ENCODE assay signal across 8 mouse cellular contexts in the genomic region with DNA sequence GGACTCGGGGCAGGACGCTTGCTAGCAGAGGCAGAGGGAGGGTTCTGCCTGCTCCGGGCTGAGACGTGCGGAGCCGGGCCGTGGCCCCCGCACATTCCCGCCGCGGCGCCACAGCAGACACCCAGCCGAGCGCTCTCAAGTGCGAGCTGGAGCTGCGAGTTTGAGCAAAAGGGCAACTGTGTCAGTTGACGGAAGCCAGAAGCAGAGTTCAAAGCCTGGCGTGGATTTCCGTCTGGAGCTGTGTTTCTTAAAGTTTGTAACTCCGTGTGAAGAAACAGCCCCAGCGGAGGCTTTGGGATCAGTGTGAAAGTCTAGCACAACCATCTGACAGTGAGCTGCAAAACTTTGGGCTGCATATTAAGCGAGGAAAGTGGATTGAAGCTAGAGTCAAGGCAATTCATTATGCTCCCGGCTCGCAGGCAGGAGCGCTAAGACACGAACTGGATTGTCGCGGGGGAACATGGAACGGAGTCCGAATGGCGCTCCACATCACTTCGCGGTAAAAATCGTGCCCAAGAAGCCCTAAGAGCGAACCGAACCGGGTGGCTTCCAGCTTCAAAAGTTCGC. TPM values are rescaled to one million over a fixed set of nuclear protein-coding genes. Genes with fewer than 3 reads are reported as not detected.
DNase-seq lines count a peak whose midpoint lies in the region; ATAC-seq and TF ChIP-seq lines count a peak whose summit lies in the region.

No protein-coding gene starts in this region.

- H3K27ac ChIP-seq in heart, embryonic 10.5 days, result peak overlapping the region; percentile 100
- peak overlapping the region; percentile 100 for H3K27ac ChIP-seq in kidney, embryonic 15.5 days

- H3K27me3 ChIP-seq in C2C12 (ENCODE audit: control insufficient read depth, insufficient read depth, insufficient read length), result peaks cover 4% of the 10 kb centered on the region
- no peaks in the 10 kb centered on the region for H3K27me3 ChIP-seq in heart, embryonic 10.5 days (ENCODE audit: insufficient read depth, poor library complexity, severe bottlenecking)
- H3K27me3 ChIP-seq in kidney, embryonic 15.5 days, result no peaks in the 10 kb centered on the region

- H3K4me3 ChIP-seq in C2C12 (ENCODE audit: insufficient read depth, poor library complexity, severe bottlenecking), result peak overlapping the region; percentile 33
- H3K4me3 ChIP-seq in heart, embryonic 10.5 days, result peak overlapping the region; percentile 95
- peak overlapping the region; percentile 79 for H3K4me3 ChIP-seq in kidney, embryonic 15.5 days (replicated peaks)

- H3K9ac ChIP-seq in kidney, embryonic 15.5 days, result peak overlapping the region; percentile 76

- H3K4me2 ChIP-seq in kidney, embryonic 15.5 days, result peak overlapping the region; percentile 93

- peaks cover 21% of the 10 kb centered on the region for H3K79me2 ChIP-seq in C2C12 (ENCODE audit: control insufficient read depth, insufficient read depth)

- peaks cover 5% of the 10 kb centered on the region for H3K79me3 ChIP-seq in C2C12 (ENCODE audit: low read depth)

- H3K4me1 ChIP-seq in heart, embryonic 10.5 days, result peaks cover 20% of the 10 kb centered on the region
- H3K4me1 ChIP-seq in kidney, embryonic 15.5 days, result peaks cover 21% of the 10 kb centered on the region

- no peaks in the 10 kb centered on the region for H3K9me3 ChIP-seq in heart, embryonic 10.5 days
- no peaks in the 10 kb centered on the region for H3K9me3 ChIP-seq in kidney, embryonic 15.5 days (replicated peaks)

- peak; percentile 72 for ATAC-seq in erythroblast, adult 5-6 weeks (replicated peaks; ENCODE audit: low FRiP score, poor library complexity, severe bottlenecking)
- ATAC-seq in kidney, embryonic 15.5 days (replicated peaks; ENCODE audit: low FRiP score), result peak; percentile 48
- peak; percentile 66 for ATAC-seq in monocyte, adult 5-6 weeks (replicated peaks; ENCODE audit: insufficient number of reproducible peaks, low FRiP score, low TSS enrichment, poor library complexity, severe bottlenecking)

- under 1% methylated on average over 38 of the region's 38 CpGs for WGBS in heart, embryonic 10.5 days
- WGBS in kidney, embryonic 15.5 days, result under 1% methylated on average over 38 of the region's 38 CpGs

- no peak for TF ChIP-seq CTCF in C2C12 (IDR thresholded peaks at IDR 0.05; ENCODE audit: control insufficient read depth, insufficient read depth, insufficient read length)

- H3ac ChIP-seq in C2C12 (ENCODE audit: control insufficient read depth, insufficient read length, low read depth), result peak overlapping the region; percentile 80

- peak; percentile 97 for DNase-seq in brain, adult 2 months (ENCODE audit: low read depth, low spot score)
- DNase-seq in heart, embryonic 10.5 days (ENCODE audit: low spot score), result peak; percentile 94
- peak; percentile 87 for DNase-seq in liver
- peak; percentile 87 to 92 for DNase-seq in spleen, postnatal 4 days (ENCODE audit: low spot score in 2 of 2)

- H3K36me3 ChIP-seq in C2C12 (ENCODE audit: control insufficient read depth, insufficient read depth), result no peaks in the 10 kb centered on the region
- no peaks in the 10 kb centered on the region for H3K36me3 ChIP-seq in heart, embryonic 10.5 days
- no peaks in the 10 kb centered on the region for H3K36me3 ChIP-seq in kidney, embryonic 15.5 days

TF ChIP-seq in C2C12, 6 proteins besides CTCF, POLR2A, EP300 and RAD21:
- peak; percentile 58 for TF ChIP-seq MAX (IDR thresholded peaks at IDR 0.05)
- TF ChIP-seq USF1 (IDR thresholded peaks at IDR 0.05; ENCODE audit: low read depth), result no peak
TF ChIP-seq in C2C12: peak in this region for 1.

RNA-seq across cellular contexts. Expression of a gene that starts 0.8 kb away (rescaled TPM):
- 24.7 TPM for polyA plus RNA-seq in C2C12 (2012; fragmentation: generic; extraction: Trizol)
- 31.1 and 41.2 TPM in 2 replicates for total RNA-seq in erythroblast, adult 5-6 weeks (2015; ENCODE audit: low replicate concordance)
- 21.9 and 27.2 TPM in 2 replicates for total RNA-seq in erythroblast, adult 5-6 weeks (2017; ENCODE audit: low replicate concordance)
- polyA plus RNA-seq in heart, embryonic 10.5 days (2016; fragmentation: Nextera tagmentation; extraction: Ambion mirVana), result 23.8 and 31.5 TPM in 2 replicates
- polyA plus RNA-seq in kidney, embryonic 15.5 days (2015; fragmentation: Nextera tagmentation; extraction: Ambion mirVana), result 33.5 and 36.1 TPM in 2 replicates
- total RNA-seq in monocyte, adult 5-6 weeks (2017), result 30.6 to 80.8 TPM (median 34.0 TPM) in 3 replicates

Comparison
In these comparisons a context has a peak if more than half of its experiments do, and no peak if none do; other contexts are left out.
1. Peak in every context shown above with its lines: DNase-seq, ATAC-seq, H3K4me3 ChIP-seq and H3K27ac ChIP-seq.
2. H3K4me3 ChIP-seq: peak in every context shown above with its lines; median percentile 95 in heart, embryonic 10.5 days; 79 in kidney, embryonic 15.5 days; 33 in C2C12.